Mouse (Mus musculus) naive thymus-derived CD4-positive, alpha-beta T cell, adult 2 months (primary cell): ENCODE data around the gene Catip.

Experiments
- DNase-seq: peaks from one replicate; pipeline ENCODE4 v3.0.0-alpha.2; 2011; ENCODE audit warnings: low read depth

The Catip gene

GRCm38 (mm10) chr1:74400531-74400930, 38.6 kb downstream of the Catip start:
- no peak for DNase-seq

- no peak for DNase-seq
These were observed 39.3 kb downstream of the Catip start for GRCm38 (mm10) chr1:74401015-74401702.

GRCm38 (mm10) chr1:74404206-74404605, 42.3 kb downstream of the Catip start:
- DNase-seq: no peak

DNA sequence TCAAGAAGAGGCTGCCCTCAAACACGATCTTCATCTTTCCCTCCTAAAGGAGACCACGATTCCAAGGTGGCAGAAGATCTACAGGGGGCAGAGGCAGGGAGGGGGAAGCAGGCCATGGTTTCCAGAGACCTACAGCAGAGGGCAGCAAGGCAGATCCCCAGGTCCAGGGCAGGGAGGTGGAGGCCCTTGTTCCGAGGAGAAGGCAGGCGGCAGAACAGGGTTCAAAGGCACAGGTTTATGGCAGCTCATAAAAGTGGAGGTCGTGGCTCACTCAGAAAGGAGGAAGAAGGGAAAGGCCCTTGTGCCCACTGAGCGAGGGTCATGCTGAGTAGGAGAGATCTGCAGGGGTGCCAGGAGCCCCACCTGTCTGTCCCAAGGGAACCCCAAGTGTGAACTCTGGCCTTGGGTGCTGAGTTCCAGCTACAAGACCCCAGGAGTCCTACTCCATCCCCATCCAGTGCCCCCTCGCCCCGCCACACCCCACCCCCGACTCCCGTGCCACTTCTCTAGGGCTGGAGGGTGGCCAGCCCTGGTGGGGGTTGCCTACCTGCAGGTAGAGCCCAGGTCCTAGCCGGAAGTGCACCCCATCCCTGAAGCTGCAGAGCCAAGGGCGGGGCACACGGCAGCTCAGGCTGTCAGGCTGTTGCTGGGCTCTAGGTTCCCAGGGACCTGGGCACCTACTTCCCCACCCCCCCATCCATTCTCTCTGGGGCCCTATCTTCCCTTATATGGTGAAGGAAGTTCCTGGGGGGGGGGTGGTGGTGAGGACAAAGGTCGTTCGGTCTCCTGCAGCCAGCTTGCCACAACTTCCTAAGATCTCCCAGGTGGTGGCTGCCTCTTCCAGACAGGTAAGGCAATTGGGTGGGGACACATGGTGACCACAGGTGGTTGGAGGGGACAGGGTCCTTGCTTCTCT, 46.9 kb downstream of the Catip start, which contains the start of gene Vil1:
Vil1 (plus strand) TSS at position 788 of the 916 bp plus-strand sequence.
- no peak for DNase-seq

DNA sequence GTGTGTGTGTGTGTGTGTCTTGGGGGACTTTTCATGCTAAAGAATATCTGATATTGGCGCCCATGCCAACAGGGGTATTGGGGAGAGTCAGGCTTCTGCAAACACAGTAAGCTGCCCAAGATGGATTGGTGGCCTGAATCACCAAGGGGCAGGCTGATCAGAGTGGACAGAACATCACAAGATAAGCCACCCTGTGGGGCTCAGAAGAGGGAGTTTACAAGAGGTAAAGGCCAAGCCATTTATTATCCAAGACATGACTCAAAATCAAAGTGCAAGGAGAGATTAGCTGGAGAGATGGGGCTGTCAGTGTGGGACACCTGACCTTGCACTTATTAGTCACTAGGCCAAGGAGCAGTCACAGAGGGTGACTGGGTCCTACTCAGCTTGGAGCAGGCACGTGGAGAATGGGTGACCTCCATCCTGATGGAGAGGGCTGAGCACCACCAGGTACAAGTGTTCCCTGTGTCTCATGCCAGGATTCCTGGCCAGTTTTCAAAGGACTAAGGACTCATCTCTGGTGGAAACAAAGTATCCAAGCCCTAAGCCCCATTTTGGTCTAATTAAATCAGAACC, 49.9 kb downstream of the Catip start:
- no peak for DNase-seq

GRCm38 (mm10) chr1:74412711-74413110, 50.8 kb downstream of the Catip start:
- no peak for DNase-seq

DNA sequence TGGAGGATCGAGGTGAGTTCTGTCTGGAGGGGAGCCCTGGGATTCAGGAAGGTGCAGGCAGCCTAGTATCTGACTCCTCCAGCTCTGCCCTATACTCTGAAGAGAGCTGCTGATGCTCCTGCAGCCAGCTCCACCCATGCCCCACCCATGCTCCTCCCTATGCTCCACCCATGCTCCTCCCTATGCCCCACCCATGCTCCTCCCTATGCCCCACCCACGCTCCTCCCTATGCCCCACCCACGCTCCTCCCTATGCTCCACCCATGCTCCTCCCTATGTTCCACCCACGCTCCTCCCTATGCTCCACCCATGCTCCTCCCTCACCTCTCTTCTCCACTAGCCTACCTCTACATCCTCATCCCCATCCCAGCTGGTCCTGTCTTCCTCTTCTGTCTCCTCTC, 53.2 kb downstream of the Catip start:
- DNase-seq: no peak
